Mouse (Mus musculus) intestine, embryonic 15.5 days (tissue): ENCODE results near the gene Ugt2b5. TPM values are rescaled to one million over a fixed set of nuclear protein-coding genes. Genes with fewer than 3 reads are reported as not detected.
A peak's percentile ranks its signal among the peaks of the same experiment; 100 is the strongest.
"Not testable (repeated sequence)": the region's sequence is repeated elsewhere in the genome, so short reads cannot be mapped to it uniquely, and the experiment has no call there.

Source experiments
- ATAC-seq: fragments of 200-750 bp; cut with Nextera tagmentation; 2 replicates; pipeline ENCODE4 v1.8.0; 2017; ENCODE audit warnings: moderate TSS enrichment, moderate library complexity
- H3K27ac ChIP-seq: fragments of 300-500 bp; sonication (generic); 2 replicates; pipeline ENCODE4 v1.5.1; 2015; ENCODE audit warnings: mild to moderate bottlenecking, inconsistent platforms
- H3K27me3 ChIP-seq: fragments of 300-500 bp; sonication (generic); replicated peaks from 2 replicates; pipeline ENCODE4 v1.6.1; 2015; ENCODE audit warnings: inconsistent platforms
- H3K36me3 ChIP-seq: fragments of 300-500 bp; sonication (generic); 2 replicates; pipeline ENCODE4 v1.6.1; 2015; ENCODE audit warnings: inconsistent platforms
- H3K4me1 ChIP-seq: fragments of 300-500 bp; sonication (generic); replicated peaks from 2 replicates; pipeline ENCODE4 v1.6.1; 2015; ENCODE audit warnings: inconsistent platforms
- H3K4me2 ChIP-seq: fragments of 300-500 bp; sonication (generic); replicated peaks from 2 replicates; pipeline ENCODE4 v1.6.1; 2015; ENCODE audit warnings: mild to moderate bottlenecking, inconsistent platforms
- H3K4me3 ChIP-seq: fragments of 300-500 bp; sonication (generic); replicated peaks from 2 replicates; pipeline ENCODE4 v1.5.1; 2015; ENCODE audit warnings: inconsistent platforms
- H3K9ac ChIP-seq: fragments of 300-500 bp; sonication (generic); 2 replicates; pipeline ENCODE4 v1.6.1; 2015; ENCODE audit warnings: inconsistent platforms
- H3K9me3 ChIP-seq: fragments of 300-500 bp; sonication (generic); 2 replicates; pipeline ENCODE4 v1.6.1; 2016; ENCODE audit warnings: inconsistent platforms
- WGBS: fragments of 180-500 bp; shearing (Covaris S2); methylation state at CpG from one replicate; pipeline ENCODE4 v1.1.7; 2015; 5-methylcytosine and 5-hydroxymethylcytosine counted together
- polyA plus RNA-seq: library from polyadenylated mRNA; unstranded; fragments of >200 nt; fragmentation: Nextera tagmentation; extraction: Ambion mirVana; gene quantifications from 2 replicates; pipeline ENCODE4 v1.2.1, GENCODE M21; 2015

Ugt2b5 gene
- 60.1 and 62.9 TPM in 2 replicates for polyA plus RNA-seq

GRCm38 (mm10) chr5:87140196-87140595, at the start of gene Ugt2b5:
TSS of gene Ugt2b5 (minus strand) at chr5:87140318.
- WGBS, result 76% methylated on average over 2 of the region's 2 CpGs
- H3K9ac ChIP-seq, H3K4me3 ChIP-seq, H3K27me3 ChIP-seq, H3K36me3 ChIP-seq, H3K9me3 ChIP-seq, H3K4me1 ChIP-seq, H3K27ac ChIP-seq, H3K4me2 ChIP-seq: not testable (repeated sequence)
- ATAC-seq, result peak; percentile 52

DNA sequence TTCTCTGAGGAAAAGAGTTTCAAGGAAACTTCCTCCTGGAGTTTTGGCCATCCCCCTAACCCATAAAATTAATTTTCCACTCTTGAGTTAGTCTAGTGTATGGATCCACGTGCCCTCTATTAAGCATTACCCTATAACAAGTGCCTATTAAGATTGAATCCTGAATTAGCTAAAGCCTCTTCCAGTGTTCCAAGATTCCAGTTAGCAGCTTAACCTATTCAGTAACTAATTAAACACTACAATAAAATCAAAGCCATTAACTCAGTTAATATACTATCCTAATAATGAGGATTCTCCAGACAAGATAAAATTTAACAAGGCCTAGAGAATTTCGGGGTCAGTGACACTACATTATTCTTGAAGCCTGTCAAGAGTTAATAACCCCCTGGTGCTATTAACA, 35.7 kb upstream of the Ugt2b5 start:
- H3K4me2 ChIP-seq, H3K4me1 ChIP-seq, ATAC-seq, H3K27me3 ChIP-seq, H3K27ac ChIP-seq, H3K36me3 ChIP-seq, H3K9ac ChIP-seq, H3K9me3 ChIP-seq, H3K4me3 ChIP-seq: not testable (repeated sequence)
- WGBS, result 48% methylated on average over 2 of the region's 2 CpGs

GRCm38 (mm10) chr5:87174671-87175070, 34.6 kb upstream of the Ugt2b5 start:
- Histone ChIP-seq H3K9ac (no peak overlapping the region), H3K4me2 (no peak overlapping the region), H3K36me3 (no peaks in the 10 kb centered on the region), H3K4me1 (no peaks in the 10 kb centered on the region), H3K4me3 (no peak overlapping the region), H3K27ac (no peak overlapping the region), H3K9me3 (no peaks in the 10 kb centered on the region), H3K27me3 (no peaks in the 10 kb centered on the region)
- 83% methylated on average over 2 of the region's 2 CpGs for WGBS
- no peak for ATAC-seq

DNA sequence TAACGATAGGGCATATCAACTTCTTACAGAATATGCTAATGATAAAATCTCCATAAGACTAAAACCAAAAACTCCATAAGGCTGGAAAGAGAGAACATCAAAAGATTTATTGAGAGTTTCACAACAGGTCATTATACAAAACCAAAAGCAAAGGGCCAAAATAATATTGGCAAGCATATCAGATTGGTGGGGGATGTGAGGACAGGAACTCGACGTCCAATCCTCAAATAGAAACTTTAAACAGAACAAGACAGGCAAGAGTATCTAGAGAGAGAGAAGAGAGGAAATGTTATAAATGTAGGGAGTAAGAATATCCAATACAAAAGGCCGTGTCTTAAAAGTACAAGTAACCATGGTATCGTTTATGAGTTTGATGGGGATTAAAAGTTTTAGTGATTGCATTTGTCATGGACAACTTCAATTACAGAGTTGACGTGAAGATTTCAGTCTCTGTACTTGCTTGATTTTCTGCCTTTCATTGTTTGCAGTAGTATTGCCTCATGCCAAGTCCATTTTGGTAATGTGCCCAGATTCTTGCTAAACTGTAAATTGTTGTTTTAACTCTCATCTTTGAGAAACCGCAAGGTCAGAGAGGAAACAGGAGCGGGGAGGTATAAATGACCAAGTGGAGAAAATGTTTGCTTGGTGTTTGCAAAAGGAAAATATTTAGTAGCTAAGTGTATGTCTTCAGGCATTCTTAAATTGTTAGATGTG, 7.8 kb upstream of the Ugt2b5 start:
- H3K9me3 ChIP-seq, result no peaks in the 10 kb centered on the region
- H3K4me2 ChIP-seq, result no peak overlapping the region
- ATAC-seq, result no peak
- H3K36me3 ChIP-seq, result no peaks in the 10 kb centered on the region
- no peak overlapping the region for H3K4me3 ChIP-seq
- no peaks in the 10 kb centered on the region for H3K4me1 ChIP-seq
- no peak overlapping the region for H3K27ac ChIP-seq
- WGBS, result 73% methylated on average over 8 of the region's 8 CpGs
- no peaks in the 10 kb centered on the region for H3K27me3 ChIP-seq
- no peak overlapping the region for H3K9ac ChIP-seq

GRCm38 (mm10) chr5:87142865-87143456, 2.8 kb upstream of the Ugt2b5 start:
- Histone ChIP-seq H3K4me3 (no peak overlapping the region), H3K27me3 (no peaks in the 10 kb centered on the region), H3K36me3 (no peaks in the 10 kb centered on the region), H3K4me2 (no peak overlapping the region), H3K27ac (no peak overlapping the region), H3K9ac (no peak overlapping the region), H3K9me3 (no peaks in the 10 kb centered on the region), H3K4me1 (no peaks in the 10 kb centered on the region)
- ATAC-seq, result peak; percentile 85
- 36% methylated on average over 3 of the region's 3 CpGs for WGBS

DNA sequence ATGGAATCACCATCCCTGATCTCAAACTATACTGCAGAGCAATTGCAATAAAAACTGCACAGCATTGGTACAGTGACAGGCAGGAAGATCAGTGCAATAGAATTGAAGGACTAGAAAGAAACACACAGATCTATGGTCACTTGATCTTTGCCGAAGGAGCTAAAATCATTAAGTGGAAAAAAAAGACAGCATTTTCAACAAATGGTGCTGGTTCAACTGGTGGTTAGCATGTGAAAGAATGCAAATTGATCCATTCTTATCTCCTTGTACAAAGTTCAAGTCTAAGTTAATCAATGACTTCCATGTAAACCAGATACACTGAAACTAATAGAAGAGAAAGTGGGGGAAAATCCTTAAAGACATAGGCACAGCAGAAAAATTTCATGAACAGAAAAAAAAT, 36.4 kb downstream of the Ugt2b5 start:
- peak; percentile 89 for ATAC-seq
- H3K4me3 ChIP-seq, H3K27me3 ChIP-seq, H3K4me2 ChIP-seq, H3K27ac ChIP-seq, H3K36me3 ChIP-seq, H3K4me1 ChIP-seq, H3K9ac ChIP-seq, H3K9me3 ChIP-seq: not testable (repeated sequence)
- WGBS, result 55% methylated on average over 1 of the region's 1 CpGs

DNA sequence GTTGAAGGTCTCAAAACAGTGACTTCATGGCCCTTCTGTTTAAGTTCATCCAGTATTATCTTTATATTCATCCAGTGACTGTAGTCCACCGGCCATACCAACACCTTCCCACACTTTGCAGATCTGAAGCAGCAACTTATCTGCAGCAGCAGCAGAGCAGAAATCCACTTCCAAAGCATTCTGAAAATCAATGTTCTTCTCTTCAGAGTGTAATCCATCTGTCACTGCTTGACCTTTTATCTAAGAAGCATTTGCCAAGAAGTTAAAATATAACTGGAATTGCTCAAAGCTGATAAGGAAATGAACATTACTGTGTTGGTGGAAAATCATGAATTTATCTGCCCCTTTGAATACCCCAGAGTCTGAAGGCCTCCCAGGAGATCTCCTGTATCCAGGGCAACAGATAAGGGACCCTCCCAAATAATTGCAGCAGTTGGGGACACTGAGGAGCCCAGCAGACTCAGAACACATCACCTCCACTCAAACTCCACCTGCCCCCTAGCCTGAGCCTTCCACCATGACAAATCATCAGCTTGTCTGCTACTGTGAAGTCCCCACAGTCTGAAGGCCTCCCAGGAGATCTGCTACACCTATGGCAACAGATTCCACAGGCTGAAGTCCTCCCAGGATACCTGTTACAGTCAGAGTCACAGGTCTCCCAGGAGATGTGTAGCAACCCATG, 47.6 kb downstream of the Ugt2b5 start, which contains the start of gene Ugt2b36:
Gene Ugt2b36, minus strand, starts transcription at position 210 of the 682 bp plus-strand sequence.
- peak within 1 kb of the TSS; percentile 54 for H3K27ac ChIP-seq
- H3K4me1 ChIP-seq, result no peaks in the 10 kb centered on the region
- WGBS, result 45% methylated on average over 1 of the region's 1 CpGs
- H3K36me3 ChIP-seq, result no peaks in the 10 kb centered on the region
- H3K4me2 ChIP-seq, result no peak within 1 kb of the TSS
- no peak within 1 kb of the TSS for H3K4me3 ChIP-seq
- peak; percentile 95 for ATAC-seq
- no peaks in the 10 kb centered on the region for H3K9me3 ChIP-seq
- H3K27me3 ChIP-seq, result no peaks in the 10 kb centered on the region
- no peak within 1 kb of the TSS for H3K9ac ChIP-seq

- Histone ChIP-seq H3K4me3 (no peak overlapping the region), H3K9ac (no peak overlapping the region), H3K4me2 (no peak overlapping the region), H3K36me3 (no peaks in the 10 kb centered on the region), H3K27ac (no peak overlapping the region), H3K27me3 (no peaks in the 10 kb centered on the region), H3K4me1 (no peaks in the 10 kb centered on the region), H3K9me3 (no peaks in the 10 kb centered on the region)
- ATAC-seq, result no peak
Measured at GRCm38 (mm10) chr5:87091111-87091510, 49.0 kb downstream of the Ugt2b5 start.

- no peak overlapping the region for H3K27ac ChIP-seq
- H3K4me2 ChIP-seq, result no peak overlapping the region
- no peaks in the 10 kb centered on the region for H3K36me3 ChIP-seq
- no peak overlapping the region for H3K9ac ChIP-seq
- no peaks in the 10 kb centered on the region for H3K4me1 ChIP-seq
- no peaks in the 10 kb centered on the region for H3K27me3 ChIP-seq
- no peak for ATAC-seq
- H3K4me3 ChIP-seq, result no peak overlapping the region
- H3K9me3 ChIP-seq, result no peaks in the 10 kb centered on the region
Measured at GRCm38 (mm10) chr5:87089264-87089663, 50.9 kb downstream of the Ugt2b5 start.

DNA sequence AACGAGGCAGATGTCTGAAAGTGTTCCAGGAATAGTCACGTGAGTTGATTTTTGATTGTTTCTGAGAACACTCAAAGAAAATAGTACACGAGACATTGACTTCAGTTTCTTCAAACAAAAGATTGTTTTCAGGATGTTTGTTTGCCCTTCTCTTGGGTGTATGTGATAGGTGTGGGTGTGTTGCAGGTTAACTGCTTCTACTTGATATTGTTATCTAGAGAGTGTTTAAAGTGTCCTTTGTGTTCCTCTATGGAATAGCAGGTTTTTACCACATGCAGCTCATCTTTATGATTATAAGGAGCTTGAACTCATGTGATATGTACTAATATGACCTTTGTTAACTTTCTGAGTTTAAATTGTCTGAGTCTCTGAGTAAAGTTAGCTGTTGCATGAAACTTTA, 53.8 kb downstream of the Ugt2b5 start:
- Histone ChIP-seq H3K9me3 (no peaks in the 10 kb centered on the region), H3K27me3 (no peaks in the 10 kb centered on the region), H3K4me3 (no peak overlapping the region), H3K4me1 (no peaks in the 10 kb centered on the region), H3K27ac (no peak overlapping the region), H3K36me3 (no peaks in the 10 kb centered on the region), H3K9ac (no peak overlapping the region), H3K4me2 (no peak overlapping the region)
- 0 out of 2 replicates have a peak, but pooled peaks have one; percentile 53 for ATAC-seq
- WGBS, result 64% methylated on average over 3 of the region's 3 CpGs
